Mouse (Mus musculus) ES-E14 (cell line): ENCODE measurements at regions not wholly inside any gene's neighbourhood (a gene's known extent, or its start where the extent isn't known, plus 50 kb on each side); places are given as distances from the start of the nearest gene placed in this dataset.

ENCODE experiments used
- CHD2 ChIP-seq: IDR thresholded peaks from 2 replicates; pipeline ENCODE4 v1.6.1; 2014; ENCODE audit warnings: mild to moderate bottlenecking, low read depth, low read length, inconsistent platforms
- HCFC1 ChIP-seq: IDR thresholded peaks from 2 replicates; pipeline ENCODE4 v1.6.1; 2012; ENCODE audit warnings: low read length, inconsistent platforms, borderline replicate concordance; ENCODE audit not compliant: insufficient read depth
- MAFK ChIP-seq: IDR thresholded peaks from 2 replicates; pipeline ENCODE4 v1.6.1; 2014; ENCODE audit warnings: mild to moderate bottlenecking, low read depth, low read length, inconsistent platforms; ENCODE audit not compliant: insufficient read depth
- ZC3H11A ChIP-seq: IDR thresholded peaks from 2 replicates; pipeline ENCODE4 v1.6.1; 2012; ENCODE audit warnings: low read depth, mild to moderate bottlenecking, inconsistent platforms, low read length, borderline replicate concordance
- ZNF384 ChIP-seq: IDR thresholded peaks from 2 replicates; pipeline ENCODE4 v1.6.1; 2012; ENCODE audit warnings: low read depth, low read length, inconsistent platforms

DNA sequence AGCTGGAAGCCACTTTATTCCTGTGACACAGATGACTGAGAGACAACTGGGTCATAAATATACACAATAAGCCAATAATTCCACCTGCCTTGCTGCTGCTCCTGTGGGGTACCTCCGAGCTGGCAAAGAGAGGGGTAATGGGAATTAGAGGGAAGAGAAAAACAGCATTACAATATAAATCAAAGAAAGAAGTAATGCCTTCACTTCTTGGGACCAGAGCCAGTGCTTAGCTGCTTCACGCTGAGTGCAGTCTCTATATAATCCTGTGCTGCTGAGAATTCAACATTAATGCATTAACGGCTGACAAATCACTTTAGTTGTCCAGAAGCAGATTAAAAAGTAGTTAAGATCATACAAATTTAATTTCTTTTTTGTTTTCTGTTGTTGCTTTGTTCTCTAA, 71.0 kb upstream of the Aldoart1 start:
- no peak for TF ChIP-seq ZNF384
- no peak for TF ChIP-seq MAFK
- no peak for TF ChIP-seq CHD2
- no peak for TF ChIP-seq HCFC1
- TF ChIP-seq ZC3H11A = no peak
